Mouse (Mus musculus) midbrain, embryonic 10.5 days (tissue): ENCODE results near the gene Bicd2. TPM values are rescaled to one million over a fixed set of nuclear protein-coding genes. Genes with fewer than 3 reads are reported as not detected.

Experiments
- DNase-seq: peaks from one replicate; pipeline ENCODE4 v3.0.0-alpha.2; 2017; ENCODE audit warnings: low spot score
- H3K27ac ChIP-seq: fragments of 300-500 bp; sonication (generic); replicated peaks from 2 replicates; pipeline ENCODE4 v1.5.1; 2016; ENCODE audit warnings: mild to moderate bottlenecking
- H3K27me3 ChIP-seq: fragments of 300-500 bp; sonication (generic); 2 replicates; pipeline ENCODE4 v1.6.1; 2016; ENCODE audit warnings: low read depth, mild to moderate bottlenecking; ENCODE audit not compliant: poor library complexity, severe bottlenecking
- H3K36me3 ChIP-seq: fragments of 300-500 bp; sonication (generic); 2 replicates; pipeline ENCODE4 v1.6.1; 2016; ENCODE audit warnings: mild to moderate bottlenecking, moderate library complexity
- H3K4me1 ChIP-seq: fragments of 300-500 bp; sonication (generic); 2 replicates; pipeline ENCODE4 v1.6.1; 2016
- H3K4me3 ChIP-seq: fragments of 300-500 bp; sonication (generic); 2 replicates; pipeline ENCODE4 v1.5.1; 2016; ENCODE audit warnings: mild to moderate bottlenecking, moderate library complexity
- H3K9me3 ChIP-seq: fragments of 300-500 bp; sonication (generic); replicated peaks from 2 replicates; pipeline ENCODE4 v1.6.1; 2016; ENCODE audit warnings: mild to moderate bottlenecking
- WGBS: fragments of 180-500 bp; shearing (Covaris S2); methylation state at CpG from one replicate; pipeline ENCODE4 v1.1.7; 2016; 5-methylcytosine and 5-hydroxymethylcytosine counted together
- polyA plus RNA-seq: library from polyadenylated mRNA; unstranded; fragments of >200 nt; fragmentation: Nextera tagmentation; extraction: Ambion mirVana; gene quantifications from 2 replicates; pipeline ENCODE4 v1.2.1, GENCODE M21; 2016

Gene Bicd2
- polyA plus RNA-seq, 1 experiment from 2014 or later: 29.7 TPM

DNA sequence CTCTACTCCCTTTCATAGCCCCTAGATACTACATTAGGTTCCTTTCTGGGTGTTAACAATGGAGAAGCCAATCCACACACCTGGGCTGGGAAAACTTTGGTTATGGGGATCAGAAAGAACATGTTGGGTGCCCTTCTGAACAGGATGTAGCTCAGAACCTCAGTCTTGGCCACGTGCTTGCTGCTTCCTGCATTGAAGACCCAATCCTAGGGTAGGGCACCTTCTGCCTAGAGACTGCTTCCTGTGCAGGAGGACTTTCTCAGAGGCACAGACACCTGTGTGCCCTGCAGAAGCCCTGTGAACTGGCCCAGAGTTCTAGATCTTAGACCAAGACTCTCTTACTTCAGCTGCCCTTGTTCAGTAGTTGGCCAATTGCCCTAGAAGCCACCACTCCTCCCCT is 94.4 kb downstream of the Bicd2 start:
- Histone ChIP-seq H3K36me3 (peaks cover 67% of the 10 kb centered on the region), H3K27me3 (no peaks in the 10 kb centered on the region), H3K4me1 (no peaks in the 10 kb centered on the region), H3K27ac (no peak overlapping the region), H3K4me3 (no peak overlapping the region), H3K9me3 (no peaks in the 10 kb centered on the region)
- WGBS: 84% methylated on average over 1 of the region's 1 CpGs
- no peak for DNase-seq

DNA sequence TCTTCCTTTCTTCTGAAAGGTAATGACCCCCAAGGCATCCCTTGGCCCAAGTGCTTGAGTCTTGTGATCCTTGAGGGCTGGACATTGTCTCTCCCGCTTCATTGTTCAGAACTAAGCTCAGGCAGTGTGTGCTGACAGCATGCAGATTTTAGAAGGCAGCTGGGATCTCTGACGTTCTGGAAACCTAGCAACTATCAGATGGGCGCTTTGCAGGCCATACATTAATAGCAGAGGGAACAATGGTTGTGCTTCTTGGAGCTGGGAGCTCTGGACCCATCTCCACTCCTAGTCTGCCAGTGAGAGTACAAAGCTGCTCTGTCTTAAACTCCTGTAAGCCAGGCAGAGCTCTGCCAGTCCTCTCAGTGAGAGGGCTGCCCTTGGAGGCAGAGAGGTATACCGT is 94.8 kb downstream of the Bicd2 start:
- no peak overlapping the region for H3K27ac ChIP-seq
- DNase-seq: no peak
- H3K36me3 ChIP-seq: peaks cover 69% of the 10 kb centered on the region
- H3K9me3 ChIP-seq: no peaks in the 10 kb centered on the region
- no peak overlapping the region for H3K4me3 ChIP-seq
- no peaks in the 10 kb centered on the region for H3K27me3 ChIP-seq
- WGBS: 78% methylated on average over 4 of the region's 4 CpGs
- H3K4me1 ChIP-seq: no peaks in the 10 kb centered on the region

Other genes starting within 250 kb of the Bicd2 start
- 4.3 and 6.9 TPM in 2 replicates for gene Wnk2, start 193.6 kb upstream of the Bicd2 start, polyA plus RNA-seq
- gene Ninj1, start 154.1 kb upstream of the Bicd2 start, polyA plus RNA-seq: 23.1 and 24.3 TPM in 2 replicates
- gene Card19, start 125.5 kb upstream of the Bicd2 start, polyA plus RNA-seq: 23.1 and 23.3 TPM in 2 replicates
- 1.0 and 1.2 TPM in 2 replicates for gene Susd3, start 92.9 kb upstream of the Bicd2 start, polyA plus RNA-seq
- 1.1 and 1.5 TPM in 2 replicates for gene Fgd3, start 21.3 kb upstream of the Bicd2 start, polyA plus RNA-seq
- 18.5 and 20.3 TPM in 2 replicates for gene Ippk, start 79.7 kb downstream of the Bicd2 start, polyA plus RNA-seq
- gene Tes3-ps, start 151.7 kb downstream of the Bicd2 start, polyA plus RNA-seq: 1.2 and 1.6 TPM in 2 replicates
- 0.53 and 0.97 TPM in 2 replicates for gene Ecm2, start 163.2 kb downstream of the Bicd2 start, polyA plus RNA-seq
- 0.11 and 0.15 TPM in 2 replicates for gene Aspn, start 202.9 kb downstream of the Bicd2 start, polyA plus RNA-seq
- gene Omd, start 240.9 kb downstream of the Bicd2 start, polyA plus RNA-seq: 1.1 TPM in 2 replicates